Mouse (Mus musculus) ES-CJ7 (cell line): ENCODE measurements at regions not wholly inside any gene's neighbourhood (a gene's known extent, or its start where the extent isn't known, plus 50 kb on each side); places are given as distances from the start of the nearest gene placed in this dataset.

Experiments used
- DNase-seq: peaks from one replicate; pipeline ENCODE4 v3.0.0; 2011; ENCODE audit warnings: low read depth, low spot score

DNA sequence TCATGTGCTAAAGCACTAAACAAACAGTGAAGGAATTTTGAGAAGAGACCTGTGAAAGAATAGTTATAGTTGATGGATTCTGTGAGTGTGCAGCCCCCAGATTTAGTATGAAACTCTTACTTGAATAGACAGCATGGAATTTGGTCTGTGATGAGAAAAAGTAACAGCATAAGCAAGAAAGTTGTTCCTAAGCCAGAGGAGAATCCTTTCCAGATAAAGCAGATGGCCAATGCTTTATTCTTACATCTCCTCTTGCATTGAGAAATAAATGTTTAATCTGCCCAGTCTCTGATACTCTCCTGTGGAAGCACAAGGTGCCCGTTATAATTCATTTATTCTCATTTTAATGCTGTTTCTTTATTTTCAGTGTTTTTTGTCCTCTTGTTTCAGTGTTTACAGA, 263.5 kb downstream of the Tecrl start:
- no peak for DNase-seq

DNA sequence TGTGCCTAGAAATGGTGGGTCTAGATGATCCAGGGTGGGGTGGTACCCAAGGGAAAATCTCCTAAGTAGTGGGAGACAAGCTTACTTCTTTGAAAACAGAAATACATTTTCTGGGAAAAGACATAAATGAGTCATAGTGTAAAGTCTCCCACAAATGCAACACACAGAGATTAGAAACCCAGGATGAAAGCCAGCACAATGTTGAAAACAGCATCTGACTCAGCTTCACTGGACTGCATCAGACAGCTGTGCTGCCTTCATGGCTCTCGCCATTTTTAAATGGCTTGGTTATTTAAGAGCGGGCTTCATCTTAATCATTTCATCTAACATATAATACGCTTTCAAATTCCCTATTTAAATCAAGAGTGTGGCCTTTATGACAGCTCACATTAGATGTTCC, 300.2 kb downstream of the Tecrl start:
- no peak for DNase-seq

GRCm38 (mm10) chr5:83047214-83047613, 307.8 kb downstream of the Tecrl start:
- no peak for DNase-seq

DNA sequence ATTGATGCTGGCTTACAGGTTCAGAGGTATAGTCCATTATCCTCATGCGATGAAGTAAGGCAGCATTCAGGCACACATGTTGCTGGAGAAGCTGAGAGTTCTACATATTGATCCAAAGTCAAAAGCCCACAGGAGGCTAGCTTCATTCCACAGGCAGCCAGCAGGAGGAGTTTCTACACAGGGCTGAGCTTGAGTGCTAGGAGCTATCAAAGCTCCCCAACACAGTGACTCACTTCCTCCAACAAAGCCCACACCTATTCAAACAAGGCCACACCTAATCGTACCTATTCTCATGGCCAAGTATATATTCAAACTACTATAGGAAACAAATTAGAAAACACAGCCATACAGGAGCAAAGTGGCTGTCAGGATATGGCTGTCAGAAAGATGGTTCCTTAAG, 325.3 kb downstream of the Tecrl start:
- DNase-seq: peak; percentile 23

DNA sequence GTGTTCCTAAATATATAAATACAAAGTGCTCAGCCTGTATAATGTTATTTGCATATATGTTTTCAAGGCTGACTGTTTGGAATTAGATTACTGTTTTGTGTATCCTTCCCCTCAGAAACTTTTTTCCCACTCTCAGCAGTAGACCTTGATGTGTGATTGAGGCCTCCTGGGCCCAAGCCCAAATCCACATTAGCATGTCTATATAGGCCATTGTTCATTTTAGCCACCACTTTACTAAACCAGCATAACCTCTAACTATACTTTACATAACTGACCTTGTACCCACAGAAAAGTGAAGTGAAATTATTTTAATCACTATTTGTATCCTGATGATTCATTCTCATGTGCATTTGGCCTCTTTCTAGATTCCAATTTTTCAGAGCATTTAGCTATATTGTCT, 349.0 kb downstream of the Tecrl start:
- DNase-seq: peak; percentile 31

DNA sequence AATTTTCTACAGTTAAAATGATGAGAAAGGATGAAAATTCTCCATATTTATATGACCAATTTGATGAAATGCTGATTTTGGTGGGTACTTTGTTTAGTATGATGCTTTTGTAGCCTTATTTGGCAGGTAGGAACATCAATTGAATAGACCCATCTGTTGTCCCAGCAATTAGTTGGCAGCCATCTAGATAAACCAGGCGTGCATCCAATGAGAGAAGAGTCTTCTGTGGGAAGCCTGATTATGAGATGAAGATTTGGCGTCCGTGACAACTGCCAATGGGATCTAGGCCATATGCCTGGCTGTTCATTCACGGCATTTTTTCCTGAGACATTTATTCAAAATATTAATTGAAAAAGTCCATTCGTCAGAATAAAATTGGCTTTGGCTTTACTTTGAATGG, 365.9 kb downstream of the Tecrl start:
- DNase-seq: no peak

DNA sequence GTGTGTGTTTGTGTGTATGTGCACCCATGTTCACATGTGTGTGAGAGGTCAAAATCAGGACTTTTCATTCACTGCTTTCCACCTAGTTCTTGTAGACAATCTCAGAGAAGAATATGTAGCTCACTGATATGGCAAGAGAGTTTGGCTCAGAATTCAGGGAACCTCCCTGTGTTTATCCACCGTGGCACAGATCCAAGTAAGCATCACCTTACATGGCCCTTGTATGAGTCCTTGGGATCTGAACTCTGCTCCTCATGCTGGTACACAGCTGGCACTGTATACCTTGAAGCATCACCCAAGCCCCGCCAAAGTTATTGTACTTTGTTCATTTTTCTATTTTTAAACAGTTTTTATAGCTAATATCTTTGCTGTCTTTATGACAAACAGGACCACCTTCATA, 385.7 kb downstream of the Tecrl start:
- DNase-seq: no peak

DNA sequence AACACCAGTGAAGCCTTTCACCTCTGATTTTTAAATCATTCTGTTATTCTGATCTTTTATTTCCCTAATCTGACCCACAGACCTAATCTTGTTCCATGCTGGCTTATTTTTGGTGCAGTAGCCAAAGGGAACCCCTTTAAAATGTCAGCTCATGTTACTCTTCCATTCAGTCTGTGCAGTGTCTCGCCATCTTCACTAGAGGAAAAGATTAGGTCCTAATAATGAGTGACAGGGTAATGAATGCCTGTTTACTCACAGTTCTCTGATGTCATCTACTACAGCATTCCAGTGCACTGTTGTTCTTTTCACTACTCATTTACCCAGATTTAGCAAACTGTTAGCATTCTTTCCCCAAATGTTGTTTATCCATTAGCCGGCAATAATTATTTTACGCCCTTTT, 388.2 kb downstream of the Tecrl start:
- no peak for DNase-seq

DNA sequence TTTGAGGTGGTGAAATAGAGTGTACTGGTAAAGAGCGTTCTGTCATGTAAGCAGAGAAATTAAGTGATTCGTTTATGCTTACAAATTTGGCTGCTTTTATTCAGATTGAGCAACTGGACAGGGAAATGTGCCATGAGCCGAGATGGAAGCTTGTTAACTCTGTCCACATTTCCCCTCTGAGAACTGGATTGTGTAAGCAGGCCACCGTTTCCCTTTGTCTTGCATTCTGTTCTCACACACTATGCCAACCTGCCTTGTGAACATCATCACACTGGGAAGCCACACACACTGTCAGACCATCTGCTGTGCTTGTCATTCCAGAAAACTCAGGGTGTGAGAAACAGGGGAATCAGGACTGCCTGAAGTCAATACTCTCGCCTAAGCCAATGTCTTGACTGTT, 388.8 kb downstream of the Tecrl start:
- DNase-seq: no peak

DNA sequence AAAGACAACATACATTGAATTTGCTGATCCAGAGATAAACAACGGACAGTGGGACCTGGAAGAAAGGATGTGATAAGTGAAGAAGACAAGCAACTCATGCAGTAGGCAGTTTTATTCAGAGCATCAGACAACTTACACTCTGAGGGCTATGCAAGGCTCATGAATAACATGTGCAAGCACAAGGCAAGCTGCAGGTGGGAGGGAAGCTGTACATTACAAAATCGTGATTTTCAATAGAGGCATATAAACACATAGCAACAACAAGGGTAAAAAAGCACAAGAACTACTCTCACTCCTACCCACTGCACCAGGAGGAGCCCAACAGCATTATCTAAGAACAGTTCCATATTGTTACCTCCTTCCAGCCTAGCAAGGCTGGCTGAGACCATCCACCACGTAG, 390.5 kb downstream of the Tecrl start:
- no peak for DNase-seq

- no peak for DNase-seq
Measured at GRCm38 (mm10) chr5:82956012-82956411, 399.0 kb downstream of the Tecrl start.

- no peak for DNase-seq
Measured at GRCm38 (mm10) chr5:82947060-82947459, 407.9 kb downstream of the Tecrl start.

DNA sequence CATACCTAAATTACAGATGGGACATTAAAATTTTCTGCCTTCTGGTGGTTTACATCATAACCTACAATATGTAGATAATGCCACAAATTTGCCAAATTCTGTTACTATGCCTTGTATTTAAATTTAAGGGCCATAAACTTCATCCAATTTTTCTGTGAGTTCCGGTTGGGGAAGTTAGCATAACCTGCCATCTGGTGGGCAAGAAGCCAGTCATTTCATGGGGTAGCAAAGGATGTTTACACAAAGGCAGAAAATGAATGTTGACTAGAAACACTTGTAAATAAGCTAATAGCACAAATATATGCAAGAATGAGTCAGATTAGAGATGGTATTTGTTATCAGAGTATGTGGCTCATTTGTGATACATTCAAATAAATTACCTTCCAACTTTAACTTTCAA, 415.2 kb downstream of the Tecrl start:
- no peak for DNase-seq

GRCm38 (mm10) chr5:82899347-82899746, 455.6 kb downstream of the Tecrl start:
- DNase-seq: no peak

- DNase-seq: no peak
Measured at GRCm38 (mm10) chr5:82898912-82899311, 456.1 kb downstream of the Tecrl start.

- no peak for DNase-seq
Measured at GRCm38 (mm10) chr5:82898389-82898788, 456.6 kb downstream of the Tecrl start.

GRCm38 (mm10) chr5:82869264-82869663, 485.7 kb downstream of the Tecrl start:
- DNase-seq: no peak

DNA sequence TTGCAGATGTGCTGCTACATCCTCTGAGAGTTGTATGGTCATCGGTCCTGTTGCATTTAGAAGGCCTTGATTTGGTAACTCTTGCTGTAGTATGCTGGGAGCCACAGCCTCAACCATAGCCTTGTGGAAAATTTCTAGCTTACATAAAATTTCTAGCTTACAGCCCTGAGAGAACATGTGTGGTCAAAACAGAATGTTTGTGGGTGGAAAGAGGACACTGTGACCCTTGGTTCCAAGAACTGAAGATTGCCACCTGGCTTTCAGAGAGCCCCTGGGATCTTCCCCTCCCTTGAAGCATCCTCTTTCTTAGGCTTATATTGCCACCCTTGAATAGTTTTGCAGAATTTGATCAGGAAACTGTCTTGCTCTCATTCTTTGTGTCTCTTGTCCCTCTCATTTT, 490.6 kb downstream of the Tecrl start:
- no peak for DNase-seq

GRCm38 (mm10) chr5:82825327-82825726, 529.7 kb downstream of the Tecrl start:
- no peak for DNase-seq

DNA sequence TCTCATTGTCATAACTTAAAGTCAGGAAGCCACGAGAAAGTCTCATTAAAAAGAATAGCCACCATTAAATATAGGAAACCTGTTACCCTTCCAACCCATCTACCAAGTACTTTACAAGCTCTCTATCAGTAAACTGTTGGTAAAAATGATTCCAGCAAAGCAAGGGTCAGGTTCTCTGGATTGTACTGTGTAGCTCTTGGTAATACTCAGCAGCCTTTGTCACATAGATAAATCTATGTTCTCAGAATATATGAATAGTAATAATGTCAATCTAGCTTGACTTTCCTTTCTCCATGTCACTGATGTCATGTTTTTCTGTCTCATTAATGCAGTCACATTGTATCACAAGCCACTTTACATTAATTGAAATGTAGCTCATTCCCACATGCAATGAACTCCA, 561.8 kb downstream of the Tecrl start:
- no peak for DNase-seq
